Mouse (Mus musculus) liver, embryonic 16.5 days (tissue): ENCODE measurements at regions not wholly inside any gene's neighbourhood (a gene's known extent, or its start where the extent isn't known, plus 50 kb on each side); places are given as distances from the start of the nearest gene placed in this dataset.

Experiments used
- ATAC-seq: fragments of 200-750 bp; cut with Nextera tagmentation; 2 replicates; pipeline ENCODE4 v1.8.0; 2017; ENCODE audit warnings: low read depth, mild to moderate bottlenecking, moderate number of reproducible peaks, moderate library complexity
- H3K27ac ChIP-seq: fragments of 300-500 bp; sonication (generic); 2 replicates; pipeline ENCODE4 v1.5.1; 2014; ENCODE audit warnings: mild to moderate bottlenecking, low read length
- H3K27me3 ChIP-seq: fragments of 300-500 bp; sonication (generic); 2 replicates; pipeline ENCODE4 v1.6.1; 2014; ENCODE audit warnings: low read depth, low read length, mixed read lengths; ENCODE audit not compliant: control insufficient read depth, insufficient read depth
- H3K36me3 ChIP-seq: fragments of 300-500 bp; sonication (generic); 2 replicates; pipeline ENCODE4 v1.6.1; 2014; ENCODE audit warnings: mild to moderate bottlenecking; ENCODE audit not compliant: control insufficient read depth, insufficient read depth
- H3K4me1 ChIP-seq: fragments of 300-500 bp; sonication (generic); 2 replicates; pipeline ENCODE4 v1.6.1; 2014; ENCODE audit warnings: low read depth, low read length, mixed read lengths; ENCODE audit not compliant: control insufficient read depth
- H3K4me2 ChIP-seq: fragments of 300-500 bp; sonication (generic); 2 replicates; pipeline ENCODE4 v1.6.1; 2014; ENCODE audit warnings: low read depth, low read length, mixed read lengths
- H3K4me3 ChIP-seq: fragments of 300-500 bp; sonication (generic); 2 replicates; pipeline ENCODE4 v1.5.1; 2014; ENCODE audit warnings: low read depth, mild to moderate bottlenecking, low read length
- H3K9ac ChIP-seq: fragments of 300-500 bp; sonication (generic); 2 replicates; pipeline ENCODE4 v1.6.1; 2014; ENCODE audit warnings: low read depth, low read length
- H3K9me3 ChIP-seq: fragments of 300-500 bp; sonication (generic); replicated peaks from 2 replicates; pipeline ENCODE4 v1.6.1; 2016; ENCODE audit warnings: low read length; ENCODE audit not compliant: control insufficient read depth
- WGBS: fragments of 180-500 bp; shearing (Covaris S2); extraction: QIAGEN DNeasy Blood & Tissue Kit; methylation state at CpG from one replicate; pipeline ENCODE4 v1.1.7; 2014; ENCODE audit not compliant: insufficient replicate concordance; 5-methylcytosine and 5-hydroxymethylcytosine counted together

GRCm38 (mm10) chr2:51436590-51436989 lies 190.7 kb upstream of the Tas2r134 start:
- ATAC-seq: no peak

GRCm38 (mm10) chr2:51431564-51431963 lies 195.7 kb upstream of the Tas2r134 start:
- H3K9ac ChIP-seq: no peak overlapping the region
- no peak overlapping the region for H3K27ac ChIP-seq
- no peak for ATAC-seq
- no peak overlapping the region for H3K4me3 ChIP-seq
- H3K4me2 ChIP-seq: no peak overlapping the region
- 62% methylated on average over 3 of the region's 3 CpGs for WGBS
- H3K27me3 ChIP-seq: no peaks in the 10 kb centered on the region
- no peaks in the 10 kb centered on the region for H3K9me3 ChIP-seq
- no peaks in the 10 kb centered on the region for H3K4me1 ChIP-seq
- H3K36me3 ChIP-seq: no peaks in the 10 kb centered on the region

More at GRCm38 (mm10) chr2:51436590-51436989, 190.7 kb upstream of the Tas2r134 start:
- 31% methylated on average over 3 of the region's 3 CpGs for WGBS
- Histone ChIP-seq H3K9me3 (no peaks in the 10 kb centered on the region), H3K27ac (no peak overlapping the region), H3K4me1 (no peaks in the 10 kb centered on the region), H3K4me3 (no peak overlapping the region), H3K36me3 (no peaks in the 10 kb centered on the region), H3K9ac (no peak overlapping the region), H3K4me2 (no peak overlapping the region), H3K27me3 (no peaks in the 10 kb centered on the region)

- Histone ChIP-seq H3K27ac (no peak overlapping the region), H3K27me3 (no peaks in the 10 kb centered on the region), H3K4me2 (no peak overlapping the region), H3K4me3 (no peak overlapping the region), H3K4me1 (no peaks in the 10 kb centered on the region), H3K9me3 (no peaks in the 10 kb centered on the region), H3K36me3 (no peaks in the 10 kb centered on the region), H3K9ac (no peak overlapping the region)
- no peak for ATAC-seq
- 51% methylated on average over 5 of the region's 5 CpGs for WGBS
These were observed 197.6 kb upstream of the Tas2r134 start for GRCm38 (mm10) chr2:51429716-51430115.

GRCm38 (mm10) chr2:51422442-51422841 lies 204.9 kb upstream of the Tas2r134 start:
- no peak for ATAC-seq
- Histone ChIP-seq H3K27me3 (no peaks in the 10 kb centered on the region), H3K4me2 (no peak overlapping the region), H3K27ac (no peak overlapping the region), H3K9me3 (no peaks in the 10 kb centered on the region), H3K36me3 (no peaks in the 10 kb centered on the region), H3K4me3 (no peak overlapping the region), H3K4me1 (no peaks in the 10 kb centered on the region), H3K9ac (no peak overlapping the region)
- 58% methylated on average over 6 of the region's 6 CpGs for WGBS

GRCm38 (mm10) chr2:51417908-51418690 lies 209.2 kb upstream of the Tas2r134 start:
- H3K9ac ChIP-seq: no peak overlapping the region
- no peaks in the 10 kb centered on the region for H3K36me3 ChIP-seq
- no peak for ATAC-seq
- no peak overlapping the region for H3K27ac ChIP-seq
- no peaks in the 10 kb centered on the region for H3K4me1 ChIP-seq
- no peak overlapping the region for H3K4me2 ChIP-seq
- H3K4me3 ChIP-seq: no peak overlapping the region
- no peaks in the 10 kb centered on the region for H3K9me3 ChIP-seq
- WGBS: 59% methylated on average over 10 of the region's 10 CpGs
- H3K27me3 ChIP-seq: no peaks in the 10 kb centered on the region

GRCm38 (mm10) chr2:51388390-51388789 lies 238.9 kb upstream of the Tas2r134 start:
- Histone ChIP-seq H3K4me3 (no peak overlapping the region), H3K9me3 (no peaks in the 10 kb centered on the region), H3K27ac (no peak overlapping the region), H3K9ac (no peak overlapping the region), H3K4me2 (no peak overlapping the region), H3K27me3 (no peaks in the 10 kb centered on the region), H3K4me1 (no peaks in the 10 kb centered on the region), H3K36me3 (no peaks in the 10 kb centered on the region)
- WGBS: 71% methylated on average over 9 of the region's 9 CpGs
- no peak for ATAC-seq

- no peak overlapping the region for H3K9ac ChIP-seq
- H3K9me3 ChIP-seq: no peaks in the 10 kb centered on the region
- H3K4me1 ChIP-seq: no peaks in the 10 kb centered on the region
- H3K4me3 ChIP-seq: no peak overlapping the region
- no peak overlapping the region for H3K4me2 ChIP-seq
- 20% methylated on average over 1 of the region's 1 CpGs for WGBS
- H3K27me3 ChIP-seq: no peaks in the 10 kb centered on the region
- ATAC-seq: no peak
- no peak overlapping the region for H3K27ac ChIP-seq
- H3K36me3 ChIP-seq: no peaks in the 10 kb centered on the region
These were observed 238.2 kb upstream of the Rnd3 start for GRCm38 (mm10) chr2:51387136-51387535.

- ATAC-seq: no peak
- no peaks in the 10 kb centered on the region for H3K4me1 ChIP-seq
- H3K9me3 ChIP-seq: no peaks in the 10 kb centered on the region
- H3K27me3 ChIP-seq: no peaks in the 10 kb centered on the region
- no peak overlapping the region for H3K4me2 ChIP-seq
- 35% methylated on average over 4 of the region's 4 CpGs for WGBS
- H3K4me3 ChIP-seq: no peak overlapping the region
- H3K27ac ChIP-seq: no peak overlapping the region
- H3K9ac ChIP-seq: no peak overlapping the region
- no peaks in the 10 kb centered on the region for H3K36me3 ChIP-seq
These were observed 227.7 kb upstream of the Rnd3 start for GRCm38 (mm10) chr2:51376597-51376996.

GRCm38 (mm10) chr2:51374636-51375035 lies 225.7 kb upstream of the Rnd3 start:
- no peak overlapping the region for H3K4me2 ChIP-seq
- H3K4me3 ChIP-seq: no peak overlapping the region
- H3K9me3 ChIP-seq: no peaks in the 10 kb centered on the region
- ATAC-seq: no peak
- H3K27me3 ChIP-seq: no peaks in the 10 kb centered on the region
- 68% methylated on average over 6 of the region's 6 CpGs for WGBS
- H3K9ac ChIP-seq: no peak overlapping the region
- no peak overlapping the region for H3K27ac ChIP-seq
- no peaks in the 10 kb centered on the region for H3K36me3 ChIP-seq
- H3K4me1 ChIP-seq: no peaks in the 10 kb centered on the region
